Mouse (Mus musculus) forebrain, embryonic 10.5 days (tissue): ENCODE measurements around the gene Sparc. TPM values are rescaled to one million over a fixed set of nuclear protein-coding genes. Genes with fewer than 3 reads are reported as not detected.
"Not testable (repeated sequence)": the region's sequence is repeated elsewhere in the genome, so short reads cannot be mapped to it uniquely, and the experiment has no call there.

Experiments
- DNase-seq: peaks from one replicate; pipeline ENCODE4 v3.0.0-alpha.2; 2017; ENCODE audit warnings: low spot score; ENCODE audit errors: extremely low spot score
- H3K27ac ChIP-seq: fragments of 300-500 bp; sonication (generic); 2 replicates; pipeline ENCODE4 v1.5.1; 2016; ENCODE audit warnings: mild to moderate bottlenecking
- H3K27me3 ChIP-seq: fragments of 300-500 bp; sonication (generic); 2 replicates; pipeline ENCODE4 v1.6.1; 2016; ENCODE audit warnings: mild to moderate bottlenecking; ENCODE audit not compliant: poor library complexity, severe bottlenecking
- H3K36me3 ChIP-seq: fragments of 300-500 bp; sonication (generic); replicated peaks from 2 replicates; pipeline ENCODE4 v1.6.1; 2016; ENCODE audit warnings: mild to moderate bottlenecking, moderate library complexity
- H3K4me1 ChIP-seq: fragments of 300-500 bp; sonication (generic); 2 replicates; pipeline ENCODE4 v1.6.1; 2016
- H3K4me3 ChIP-seq: fragments of 300-500 bp; sonication (generic); 2 replicates; pipeline ENCODE4 v1.5.1; 2016; ENCODE audit warnings: mild to moderate bottlenecking, moderate library complexity
- H3K9me3 ChIP-seq: fragments of 300-500 bp; sonication (generic); 2 replicates; pipeline ENCODE4 v1.6.1; 2016; ENCODE audit warnings: mild to moderate bottlenecking, moderate library complexity
- WGBS: fragments of 180-500 bp; shearing (Covaris S2); methylation state at CpG from one replicate; pipeline ENCODE4 v1.1.7; 2016; 5-methylcytosine and 5-hydroxymethylcytosine counted together
- polyA plus RNA-seq: library from polyadenylated mRNA; unstranded; fragments of >200 nt; fragmentation: Nextera tagmentation; extraction: Ambion mirVana; gene quantifications from 2 replicates; pipeline ENCODE4 v1.2.1, GENCODE M21; 2016

Gene Sparc
- polyA plus RNA-seq, 1 experiment from 2014 or later, result 311 TPM

- Histone ChIP-seq H3K27me3 (peaks cover 10% of the 10 kb centered on the region; the same call in 1 of the 2 replicates), H3K9me3 (no peaks in the 10 kb centered on the region), H3K36me3 (no peaks in the 10 kb centered on the region), H3K27ac (peak overlapping the region; percentile 85), H3K4me1 (peaks cover 43% of the 10 kb centered on the region), H3K4me3 (no peak overlapping the region)
- peak; percentile 63 for DNase-seq
- WGBS, result 49% methylated on average over 16 of the region's 16 CpGs
These were observed 5.4 kb upstream of the Sparc start for GRCm38 (mm10) chr11:55428186-55429012.

GRCm38 (mm10) chr11:55424746-55425360, 1.9 kb upstream of the Sparc start:
- Histone ChIP-seq H3K27me3 (peaks cover 10% of the 10 kb centered on the region; the same call in 1 of the 2 replicates), H3K9me3 (no peaks in the 10 kb centered on the region), H3K4me3 (no peak overlapping the region), H3K36me3 (no peaks in the 10 kb centered on the region), H3K4me1 (peaks cover 59% of the 10 kb centered on the region), H3K27ac (peak overlapping the region; percentile 69)
- DNase-seq, result no peak
- WGBS, result 78% methylated on average over 8 of the region's 8 CpGs

- 58% methylated on average over 4 of the region's 4 CpGs for WGBS
- no peak for DNase-seq
- Histone ChIP-seq H3K27ac (peak overlapping the region; percentile 49), H3K4me1 (peaks cover 70% of the 10 kb centered on the region), H3K27me3 (peaks cover 10% of the 10 kb centered on the region; the same call in 1 of the 2 replicates), H3K36me3 (no peaks in the 10 kb centered on the region), H3K9me3 (no peaks in the 10 kb centered on the region), H3K4me3 (no peak overlapping the region)
These were observed 773 bp upstream of the Sparc start for GRCm38 (mm10) chr11:55423756-55424155.

- H3K27me3 ChIP-seq, result peaks cover 3% of the 10 kb centered on the region; the same call in 1 of the 2 replicates
- H3K9me3 ChIP-seq, result no peaks in the 10 kb centered on the region
- 3% methylated on average over 9 of the region's 9 CpGs for WGBS
- H3K4me3 ChIP-seq, result peak overlapping the region; percentile 60
- H3K36me3 ChIP-seq, result 0 out of 2 replicates have a peak, but pooled peaks cover 6% of the 10 kb centered on the region
- H3K4me1 ChIP-seq, result peaks cover 68% of the 10 kb centered on the region
- DNase-seq, result peak; percentile 74
- peak overlapping the region; percentile 93 for H3K27ac ChIP-seq
These were observed 3.2 kb downstream of the Sparc start for GRCm38 (mm10) chr11:55419678-55420307.

- Histone ChIP-seq H3K4me1 (peaks cover 65% of the 10 kb centered on the region), H3K27me3 (no peaks in the 10 kb centered on the region), H3K36me3 (peaks cover 6% of the 10 kb centered on the region; the same call in 1 of the 2 replicates), H3K4me3 (peak overlapping the region; percentile 60), H3K9me3 (no peaks in the 10 kb centered on the region), H3K27ac (peak overlapping the region; percentile 93)
- no peak for DNase-seq
- WGBS, result 3% methylated on average over 4 of the region's 4 CpGs
These were observed 3.7 kb downstream of the Sparc start for GRCm38 (mm10) chr11:55419296-55419677.

GRCm38 (mm10) chr11:55418704-55419061, 4.3 kb downstream of the Sparc start:
- Histone ChIP-seq H3K27me3 (no peaks in the 10 kb centered on the region), H3K27ac (peak overlapping the region; percentile 93), H3K4me1 (peaks cover 61% of the 10 kb centered on the region), H3K36me3 (peaks cover 6% of the 10 kb centered on the region; the same call in 1 of the 2 replicates), H3K9me3 (no peaks in the 10 kb centered on the region), H3K4me3 (peak overlapping the region; percentile 60)
- WGBS, result 10% methylated on average over 3 of the region's 3 CpGs
- no peak for DNase-seq

- H3K4me1 ChIP-seq, result peaks cover 57% of the 10 kb centered on the region
- under 1% methylated on average over 24 of the region's 24 CpGs for WGBS
- H3K27ac ChIP-seq, result peak overlapping the region; percentile 93
- H3K4me3 ChIP-seq, result peak overlapping the region; percentile 60
- peaks cover 12% of the 10 kb centered on the region for H3K36me3 ChIP-seq
- peak; percentile 84 for DNase-seq
- H3K9me3 ChIP-seq, result no peaks in the 10 kb centered on the region
- H3K27me3 ChIP-seq, result no peaks in the 10 kb centered on the region
These were observed 4.9 kb downstream of the Sparc start for GRCm38 (mm10) chr11:55417898-55418703.

- no peak for DNase-seq
- no peaks in the 10 kb centered on the region for H3K9me3 ChIP-seq
- peak overlapping the region; percentile 93 for H3K27ac ChIP-seq
- H3K27me3 ChIP-seq, result no peaks in the 10 kb centered on the region
- H3K36me3 ChIP-seq, result peaks cover 22% of the 10 kb centered on the region
- 80% methylated on average over 6 of the region's 6 CpGs for WGBS
- no peak overlapping the region for H3K4me3 ChIP-seq
- peaks cover 52% of the 10 kb centered on the region for H3K4me1 ChIP-seq
These were observed 6.2 kb downstream of the Sparc start for GRCm38 (mm10) chr11:55416609-55417265.

GRCm38 (mm10) chr11:55415731-55416130, 7.3 kb downstream of the Sparc start:
- H3K4me3 ChIP-seq, H3K27ac ChIP-seq, H3K9me3 ChIP-seq, H3K27me3 ChIP-seq, DNase-seq: not testable (repeated sequence)
- Histone ChIP-seq H3K4me1 (peaks cover 53% of the 10 kb centered on the region), H3K36me3 (peaks cover 22% of the 10 kb centered on the region)
- WGBS, result 96% methylated on average over 6 of the region's 6 CpGs

- Histone ChIP-seq H3K9me3 (no peaks in the 10 kb centered on the region), H3K4me3 (no peak overlapping the region), H3K4me1 (peaks cover 52% of the 10 kb centered on the region), H3K27ac (no peak overlapping the region), H3K27me3 (no peaks in the 10 kb centered on the region), H3K36me3 (peaks cover 25% of the 10 kb centered on the region)
- WGBS, result 81% methylated on average over 9 of the region's 9 CpGs
- DNase-seq, result no peak
These were observed 7.8 kb downstream of the Sparc start for GRCm38 (mm10) chr11:55415036-55415704.

- Histone ChIP-seq H3K4me1 (peaks cover 43% of the 10 kb centered on the region), H3K36me3 (peaks cover 33% of the 10 kb centered on the region), H3K4me3 (no peak overlapping the region), H3K27ac (peak overlapping the region; percentile 20; the same call in 1 of the 2 replicates), H3K9me3 (no peaks in the 10 kb centered on the region), H3K27me3 (no peaks in the 10 kb centered on the region)
- DNase-seq, result no peak
- WGBS, result 80% methylated on average over 5 of the region's 5 CpGs
These were observed 8.7 kb downstream of the Sparc start for GRCm38 (mm10) chr11:55414314-55414713.
